Comparison of ENCODE assay signal across 8 mouse cellular contexts in genomic region chr11:72606694-72607407, GRCm38 (mm10). TPM values are rescaled to one million over a fixed set of nuclear protein-coding genes. Genes with fewer than 3 reads are reported as not detected.
DNase-seq lines count a peak whose midpoint lies in the region; ATAC-seq and TF ChIP-seq lines count a peak whose summit lies in the region.

TSS of gene Ube2g1 (plus strand) at chr11:72607283.

- H3K4me3 ChIP-seq in CH12.LX (replicated peaks in 1 of 3; ENCODE audit: low read depth in 2 of 3, low read length in 2 of 3, poor library complexity in 1 of 3), result peak within 1 kb of the TSS; percentile 73 to 88 (median 76)
- peak within 1 kb of the TSS; percentile 98 for H3K4me3 ChIP-seq in forebrain, embryonic 11.5 days (ENCODE audit: low read depth, low read length)
- peak within 1 kb of the TSS; percentile 98 for H3K4me3 ChIP-seq in heart, embryonic 16.5 days (ENCODE audit: low read length)
- peak within 1 kb of the TSS; percentile 86 for H3K4me3 ChIP-seq in liver, embryonic 15.5 days (replicated peaks)
- peak within 1 kb of the TSS; percentile 99 for H3K4me3 ChIP-seq in neural tube, embryonic 12.5 days

- H3K4me2 ChIP-seq in CH12.LX (ENCODE audit: insufficient read depth, low read depth, poor library complexity, severe bottlenecking), result peak within 1 kb of the TSS; percentile 80
- peak within 1 kb of the TSS; percentile 58 for H3K4me2 ChIP-seq in forebrain, embryonic 11.5 days (ENCODE audit: low read depth, low read length, severe bottlenecking)
- H3K4me2 ChIP-seq in heart, embryonic 16.5 days (ENCODE audit: low read depth, low read length), result peak within 1 kb of the TSS; percentile 71
- H3K4me2 ChIP-seq in liver, embryonic 15.5 days, result peak within 1 kb of the TSS; percentile 94
- peak within 1 kb of the TSS; percentile 64 for H3K4me2 ChIP-seq in neural tube, embryonic 12.5 days (replicated peaks)

- no peaks in the 10 kb centered on the region for H3K9me3 ChIP-seq in CH12.LX (replicated peaks; ENCODE audit: low read length)
- no peaks in the 10 kb centered on the region for H3K9me3 ChIP-seq in forebrain, embryonic 11.5 days (ENCODE audit: control insufficient read depth, low read length)
- no peaks in the 10 kb centered on the region for H3K9me3 ChIP-seq in heart, embryonic 16.5 days (replicated peaks; ENCODE audit: control insufficient read depth, low read length)
- H3K9me3 ChIP-seq in liver, embryonic 15.5 days (replicated peaks), result no peaks in the 10 kb centered on the region
- no peaks in the 10 kb centered on the region for H3K9me3 ChIP-seq in neural tube, embryonic 12.5 days

- no peaks in the 10 kb centered on the region for H3K27me3 ChIP-seq in CH12.LX (replicated peaks)
- H3K27me3 ChIP-seq in forebrain, embryonic 11.5 days (ENCODE audit: control insufficient read depth, insufficient read depth, low read length), result no peaks in the 10 kb centered on the region
- no peaks in the 10 kb centered on the region for H3K27me3 ChIP-seq in heart, embryonic 16.5 days (ENCODE audit: control insufficient read depth, insufficient read depth, low read length)
- no peaks in the 10 kb centered on the region for H3K27me3 ChIP-seq in liver, embryonic 15.5 days
- H3K27me3 ChIP-seq in neural tube, embryonic 12.5 days (replicated peaks), result no peaks in the 10 kb centered on the region

- peaks cover 31% of the 10 kb centered on the region for H3K79me2 ChIP-seq in CH12.LX (replicated peaks; ENCODE audit: control insufficient read depth, extremely low read depth, insufficient read depth, poor library complexity, severe bottlenecking)

- peak within 1 kb of the TSS; percentile 93 for H3K9ac ChIP-seq in CH12.LX (ENCODE audit: insufficient read depth, low read depth)
- H3K9ac ChIP-seq in forebrain, embryonic 11.5 days (ENCODE audit: low read length), result peak within 1 kb of the TSS; percentile 97
- peak within 1 kb of the TSS; percentile 99 for H3K9ac ChIP-seq in heart, embryonic 16.5 days (ENCODE audit: low read length)
- H3K9ac ChIP-seq in liver, embryonic 15.5 days, result peak within 1 kb of the TSS; percentile 95
- peak within 1 kb of the TSS; percentile 98 for H3K9ac ChIP-seq in neural tube, embryonic 12.5 days

- DNase-seq in CH12.LX (ENCODE audit: extremely low read depth), result peak; percentile 98
- peak; percentile 97 for DNase-seq in c-Kit-positive CD71-positive TER-119-negative erythroid progenitor cells, embryonic 14.5 days (ENCODE audit: low read depth)
- peak; percentile 99 for DNase-seq in forebrain, embryonic 11.5 days (ENCODE audit: low spot score)
- DNase-seq in kidney, postnatal 36 days, result peak; percentile 98 to 99
- DNase-seq in telencephalon, adult 2 months (ENCODE audit: low read depth, low spot score), result peak; percentile 98

- 2% methylated on average over 56 of the region's 56 CpGs for WGBS in forebrain, embryonic 11.5 days
- WGBS in heart, embryonic 16.5 days, result 2% methylated on average over 52 of the region's 56 CpGs
- WGBS in liver, embryonic 15.5 days (ENCODE audit: insufficient replicate concordance), result 2% methylated on average over 56 of the region's 56 CpGs
- WGBS in neural tube, embryonic 12.5 days, result 3% methylated on average over 53 of the region's 56 CpGs

- no peak for TF ChIP-seq CTCF in CH12.LX (conservative IDR thresholded peaks at IDR 0.05 in 1 of 2, IDR thresholded peaks at IDR 0.05 in 1 of 2; ENCODE audit: low read depth in 2 of 2, low read length in 2 of 2)

- TF ChIP-seq RAD21 in CH12.LX (IDR thresholded peaks at IDR 0.05; ENCODE audit: low read depth, low read length), result no peak; the same call in none of the 2 replicates

- TF ChIP-seq POLR2A in CH12.LX (IDR thresholded peaks at IDR 0.05; ENCODE audit: low read depth, low read length), result peak; percentile 94

- peak within 1 kb of the TSS; percentile 81 for H3K27ac ChIP-seq in CH12.LX (ENCODE audit: insufficient read depth, low read depth)
- H3K27ac ChIP-seq in forebrain, embryonic 11.5 days (ENCODE audit: low read depth, low read length), result peak within 1 kb of the TSS; percentile 97
- H3K27ac ChIP-seq in heart, embryonic 16.5 days (ENCODE audit: low read length), result peak within 1 kb of the TSS; percentile 100
- peak within 1 kb of the TSS; percentile 98 for H3K27ac ChIP-seq in liver, embryonic 15.5 days (replicated peaks)
- H3K27ac ChIP-seq in neural tube, embryonic 12.5 days, result peak within 1 kb of the TSS; percentile 96

- dilution Hi-C loops in CH12.LX (cut with MboI; ENCODE audit: extremely low pct_ligation_motif_present, extremely low pct_unique_long_range_greater_than_20kb, low sequenced_read_pairs), result no loop called here

- H3K4me1 ChIP-seq in CH12.LX (ENCODE audit: control insufficient read depth in 1 of 2, insufficient read depth in 2 of 2), result peaks cover 10 to 29% of the 10 kb centered on the region in 2 experiments
- H3K4me1 ChIP-seq in forebrain, embryonic 11.5 days (replicated peaks; ENCODE audit: control insufficient read depth, insufficient read depth, low read length), result no peaks in the 10 kb centered on the region
- peaks cover 16% of the 10 kb centered on the region for H3K4me1 ChIP-seq in heart, embryonic 16.5 days (ENCODE audit: control insufficient read depth, insufficient read depth, low read length)
- peaks cover 22% of the 10 kb centered on the region for H3K4me1 ChIP-seq in liver, embryonic 15.5 days (replicated peaks)
- 0 out of 2 replicates have a peak, but pooled peaks cover 6% of the 10 kb centered on the region for H3K4me1 ChIP-seq in neural tube, embryonic 12.5 days

- H3K36me3 ChIP-seq in CH12.LX (replicated peaks in 1 of 2; ENCODE audit: control insufficient read depth in 1 of 2, insufficient read depth in 1 of 2, low read length in 1 of 2), result peaks cover 0 to 3% of the 10 kb centered on the region in 2 experiments
- H3K36me3 ChIP-seq in forebrain, embryonic 11.5 days (ENCODE audit: control insufficient read depth, insufficient read depth, low read length), result no peaks in the 10 kb centered on the region
- H3K36me3 ChIP-seq in heart, embryonic 16.5 days (ENCODE audit: control insufficient read depth, insufficient read depth), result no peaks in the 10 kb centered on the region
- H3K36me3 ChIP-seq in liver, embryonic 15.5 days (replicated peaks), result no peaks in the 10 kb centered on the region
- H3K36me3 ChIP-seq in neural tube, embryonic 12.5 days, result no peaks in the 10 kb centered on the region

- peak; percentile 91 for ATAC-seq in forebrain, embryonic 11.5 days (replicated peaks; ENCODE audit: low FRiP score)
- peak; percentile 93 for ATAC-seq in heart, embryonic 16.5 days (replicated peaks; ENCODE audit: extremely low read depth, insufficient read depth, low FRiP score)
- peak; percentile 93 for ATAC-seq in liver, embryonic 15.5 days (ENCODE audit: insufficient read depth)
- ATAC-seq in neural tube, embryonic 12.5 days (ENCODE audit: low FRiP score, low read depth), result peak; percentile 92

- in situ Hi-C loops in CH12.LX (cut with MboI; ENCODE audit: low pct_ligation_motif_present, low pct_unique_long_range_greater_than_20kb, low sequenced_read_pairs), result no loop called here

- no peak for TF ChIP-seq EP300 in CH12.LX (IDR thresholded peaks at IDR 0.05; ENCODE audit: low read length)

TF ChIP-seq in CH12.LX, 34 proteins besides CTCF, POLR2A, EP300 and RAD21 (continues in another document):
- 0 out of 2 replicates have a peak, but pooled peaks have one; percentile 39 for TF ChIP-seq TBP (conservative IDR thresholded peaks at IDR 0.05; ENCODE audit: low read depth, low read length)
- TF ChIP-seq JUN (IDR thresholded peaks at IDR 0.05; ENCODE audit: insufficient read depth, low read depth, low read length), result no peak
- TF ChIP-seq MEF2A (IDR thresholded peaks at IDR 0.05; ENCODE audit: borderline replicate concordance, low read depth, low read length), result peak; percentile 57; the same call in 1 of the 2 replicates
- peak; percentile 91 for TF ChIP-seq HCFC1 (IDR thresholded peaks at IDR 0.05; ENCODE audit: low read depth, low read length)
- TF ChIP-seq CHD2 (IDR thresholded peaks at IDR 0.05; ENCODE audit: low read length), result no peak; the same call in 1 of the 2 replicates
- peak; percentile 16; the same call in 1 of the 2 replicates for TF ChIP-seq ETS1 (conservative IDR thresholded peaks at IDR 0.05; ENCODE audit: low read depth, low read length)
- TF ChIP-seq ZNF384 (IDR thresholded peaks at IDR 0.05; ENCODE audit: low read depth, low read length), result no peak
- peak; percentile 75 for TF ChIP-seq IRF4 (IDR thresholded peaks at IDR 0.05; ENCODE audit: low read depth, low read length)
- TF ChIP-seq BHLHE40 (IDR thresholded peaks at IDR 0.05; ENCODE audit: low read depth, low read length), result peak; percentile 33
- TF ChIP-seq MXI1 (IDR thresholded peaks at IDR 0.05; ENCODE audit: low read depth, low read length), result peak; percentile 55
- no peak; the same call in 1 of the 2 replicates for TF ChIP-seq MAFK (IDR thresholded peaks at IDR 0.05; ENCODE audit: insufficient replicate concordance, low read length)
- TF ChIP-seq POLR2AphosphoS2 (IDR thresholded peaks at IDR 0.05; ENCODE audit: low read depth, low read length), result peak; percentile 85; the same call in 1 of the 2 replicates
- 0 out of 2 replicates have a peak, but pooled peaks have one; percentile 61 for TF ChIP-seq SIN3A (IDR thresholded peaks at IDR 0.05; ENCODE audit: low read length)
- no peak for TF ChIP-seq USF1 (IDR thresholded peaks at IDR 0.05; ENCODE audit: low read depth, low read length)
- 0 out of 2 replicates have a peak, but pooled peaks have one; percentile 47 for TF ChIP-seq MYC (IDR thresholded peaks at IDR 0.05; ENCODE audit: low read depth, low read length)
- no peak for TF ChIP-seq USF2 (conservative IDR thresholded peaks at IDR 0.05; ENCODE audit: low read depth, low read length)
- peak; percentile 97 for TF ChIP-seq CHD1 (IDR thresholded peaks at IDR 0.05; ENCODE audit: low read depth, low read length)
- TF ChIP-seq NELFE (IDR thresholded peaks at IDR 0.05; ENCODE audit: low read depth, low read length), result peak; percentile 86
- no peak for TF ChIP-seq JUND (conservative IDR thresholded peaks at IDR 0.05; ENCODE audit: low read depth, low read length)
- peak; percentile 81; the same call in 1 of the 2 replicates for TF ChIP-seq KAT2A (IDR thresholded peaks at IDR 0.05; ENCODE audit: insufficient replicate concordance, low read length)
- no peak for TF ChIP-seq ZKSCAN1 (IDR thresholded peaks at IDR 0.05; ENCODE audit: borderline replicate concordance, low read depth, low read length)

RNA-seq across cellular contexts. Expression of gene Ube2g1, which starts in this region (rescaled TPM):
- total RNA-seq in CH12.LX (2012; rRNA removed) (34.3 and 34.5 TPM in 2 replicates), CH12.LX (2014; rRNA removed) (74.4 and 78.3 TPM in 2 replicates)
- polyA plus RNA-seq in CH12.LX (2012; ENCODE audit: insufficient read length, low read depth), result 52.8 and 73.8 TPM in 2 replicates
- 105 and 110 TPM in 2 replicates for polyA plus RNA-seq in forebrain, embryonic 11.5 days (2014; fragmentation: Nextera tagmentation; extraction: Ambion mirVana)
- 59.2 and 67.2 TPM in 2 replicates for polyA plus RNA-seq in heart, embryonic 16.5 days (2015; fragmentation: Nextera tagmentation; extraction: Ambion mirVana)
- 20.2 and 21.7 TPM in 2 replicates for polyA plus RNA-seq in liver, embryonic 15.5 days (2015; fragmentation: Nextera tagmentation; extraction: Ambion mirVana)
- 114 and 119 TPM in 2 replicates for polyA plus RNA-seq in neural tube, embryonic 12.5 days (2016; fragmentation: Nextera tagmentation; extraction: Ambion mirVana)

Comparison
In these comparisons a context has a peak if more than half of its experiments do, and no peak if none do; other contexts are left out.
1. Peak in every context shown above with its lines: DNase-seq, ATAC-seq, H3K4me3 ChIP-seq and H3K27ac ChIP-seq.